Mouse (Mus musculus) neural tube, embryonic 15.5 days (tissue): ENCODE measurements around the gene Mafk. TPM values are rescaled to one million over a fixed set of nuclear protein-coding genes. Genes with fewer than 3 reads are reported as not detected.

Source experiments
- ATAC-seq: fragments of 200-750 bp; cut with Nextera tagmentation; 2 replicates; pipeline ENCODE4 v1.8.0; 2017; ENCODE audit warnings: mild to moderate bottlenecking, moderate TSS enrichment, moderate library complexity; ENCODE audit not compliant: low FRiP score
- H3K27ac ChIP-seq: fragments of 300-500 bp; sonication (generic); replicated peaks from 2 replicates; pipeline ENCODE4 v1.5.1; 2015; ENCODE audit warnings: mild to moderate bottlenecking, inconsistent platforms
- H3K27me3 ChIP-seq: fragments of 300-500 bp; sonication (generic); replicated peaks from 2 replicates; pipeline ENCODE4 v1.6.1; 2015; ENCODE audit warnings: inconsistent platforms
- H3K36me3 ChIP-seq: fragments of 300-500 bp; sonication (generic); 2 replicates; pipeline ENCODE4 v1.6.1; 2015; ENCODE audit warnings: inconsistent platforms
- H3K4me1 ChIP-seq: fragments of 300-500 bp; sonication (generic); 2 replicates; pipeline ENCODE4 v1.6.1; 2015; ENCODE audit warnings: inconsistent platforms
- H3K4me2 ChIP-seq: fragments of 300-500 bp; sonication (generic); 2 replicates; pipeline ENCODE4 v1.6.1; 2015; ENCODE audit warnings: inconsistent platforms, mild to moderate bottlenecking, moderate library complexity
- H3K4me3 ChIP-seq: fragments of 300-500 bp; sonication (generic); replicated peaks from 2 replicates; pipeline ENCODE4 v1.5.1; 2015; ENCODE audit warnings: mild to moderate bottlenecking, inconsistent platforms
- H3K9ac ChIP-seq: fragments of 300-500 bp; sonication (generic); replicated peaks from 2 replicates; pipeline ENCODE4 v1.6.1; 2015; ENCODE audit warnings: mild to moderate bottlenecking, inconsistent platforms
- H3K9me3 ChIP-seq: fragments of 300-500 bp; sonication (generic); replicated peaks from 2 replicates; pipeline ENCODE4 v1.6.1; 2016; ENCODE audit warnings: inconsistent platforms
- WGBS: fragments of 180-500 bp; shearing (Covaris S2); methylation state at CpG from one replicate; pipeline ENCODE4 v1.1.7; 2015; ENCODE audit warnings: mixed read lengths; 5-methylcytosine and 5-hydroxymethylcytosine counted together
- microRNA-seq: library from miRNA; unstranded; fragments of <30 nt; microRNA quantifications from one replicate; pipeline ENCODE4, GENCODE M21; 2017
- polyA plus RNA-seq: library from polyadenylated mRNA; unstranded; fragments of >200 nt; fragmentation: Nextera tagmentation; extraction: Ambion mirVana; gene quantifications from 2 replicates; pipeline ENCODE4 v1.2.1, GENCODE M21; 2015

The Mafk gene
- polyA plus RNA-seq, 1 experiment from 2014 or later: 10.8 TPM

- Histone ChIP-seq H3K9ac (no peak overlapping the region), H3K9me3 (0 out of 2 replicates have a peak, but pooled peaks cover 3% of the 10 kb centered on the region), H3K4me3 (no peak overlapping the region), H3K4me1 (peaks cover 18% of the 10 kb centered on the region), H3K27ac (no peak overlapping the region), H3K27me3 (no peaks in the 10 kb centered on the region), H3K4me2 (no peak overlapping the region), H3K36me3 (no peaks in the 10 kb centered on the region)
- WGBS: 74% methylated on average over 12 of the region's 12 CpGs
- no peak for ATAC-seq
Observed at GRCm38 (mm10) chr5:139849626-139850320, 58.5 kb downstream of the Mafk start.

Small RNA genes within 50 kb of the gene (microRNA-seq; reads per million reads assigned to microRNA genes)
- not detected for gene Mir7037

Other genes with a start within 250 kb of the Mafk start
- gene Uncx, start 248.0 kb upstream of the Mafk start, polyA plus RNA-seq: 23.7 and 35.3 TPM in 2 replicates
- 8.4 and 8.5 TPM in 2 replicates for gene Micall2, start 55.2 kb upstream of the Mafk start, polyA plus RNA-seq
- 25.6 and 29.0 TPM in 2 replicates for gene Ints1, start 15.8 kb upstream of the Mafk start, polyA plus RNA-seq
- 0.20 and 1.7 TPM in 2 replicates for gene Tmem184a, start 28.4 kb downstream of the Mafk start, polyA plus RNA-seq
- gene Gm26938, start 34.9 kb downstream of the Mafk start, polyA plus RNA-seq: not detected in 2 replicates
- 72.1 and 76.3 TPM in 2 replicates for gene Psmg3, start 35.4 kb downstream of the Mafk start, polyA plus RNA-seq
- gene Elfn1, start 116.4 kb downstream of the Mafk start, polyA plus RNA-seq: 5.7 TPM in 2 replicates